Mouse (Mus musculus): Measurements from ENCODE around the gene Olfr119.

The Olfr119 gene

DNA sequence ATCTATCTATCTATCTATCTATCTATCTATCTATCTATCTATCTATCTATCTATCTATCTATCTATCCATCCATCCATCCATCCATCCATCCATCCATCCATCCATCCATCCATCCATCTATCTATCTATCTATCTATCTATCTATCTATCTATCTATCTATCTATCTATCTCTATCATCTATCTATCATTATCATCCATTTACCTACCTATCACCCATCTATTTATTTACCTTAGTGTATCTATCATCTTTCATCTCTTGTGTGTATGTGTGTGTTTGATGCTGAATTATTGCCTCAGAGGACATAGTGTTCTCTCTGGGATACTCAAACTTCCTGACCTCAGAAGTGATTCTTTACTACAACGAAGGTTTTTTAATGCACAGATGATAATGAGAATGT is at the start of gene Olfr119:
Olfr119 (plus strand) TSS at position 301 of the 400 bp plus-strand sequence.
- WGBS: 62% methylated on average over 1 of the region's 1 CpGs

DNA sequence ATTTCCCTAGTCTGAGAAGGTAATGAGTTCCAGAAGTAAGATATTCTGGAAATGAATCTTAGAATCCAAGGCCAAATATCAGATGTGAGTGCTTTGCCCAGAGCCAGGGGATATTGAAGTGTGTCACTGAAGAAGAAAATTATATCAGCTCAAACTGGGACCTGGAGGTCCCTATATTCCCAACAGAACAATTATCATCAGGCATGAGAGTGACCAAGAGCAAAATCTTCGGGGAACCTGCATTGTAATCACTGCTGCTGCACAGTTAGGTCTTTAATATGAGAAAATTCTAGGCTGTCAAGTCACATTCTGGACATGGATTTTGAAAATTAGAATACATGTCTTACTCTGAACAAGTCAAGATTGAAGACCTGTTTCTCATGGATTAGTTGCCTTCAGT is 32.7 kb upstream of the Olfr119 start, which contains the start of gene Olfr117:
Olfr117 (minus strand) TSS at position 101 of the 400 bp plus-strand sequence.
- 62% methylated on average over 1 of the region's 1 CpGs for WGBS

DNA sequence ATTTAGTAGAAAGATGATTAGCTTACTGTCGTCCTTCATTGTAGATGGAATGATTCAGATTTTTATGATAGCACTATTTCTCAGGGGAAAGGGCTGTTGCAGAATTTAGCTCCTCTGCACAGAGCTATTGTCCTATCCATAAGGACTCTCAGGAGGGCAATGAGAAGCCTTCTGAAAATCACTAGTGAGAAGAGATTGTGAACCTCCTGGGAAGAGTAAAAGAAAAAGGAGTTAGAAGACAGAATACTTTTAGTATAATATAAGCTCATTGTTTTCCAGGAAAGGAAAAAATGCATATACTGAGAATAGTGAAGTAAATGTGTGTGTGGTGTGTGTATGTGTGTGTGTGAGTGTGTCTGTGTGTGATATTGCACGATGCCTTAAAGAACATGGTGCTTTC is 29.7 kb upstream of the Olfr119 start, which contains the start of gene Olfr118:
Olfr118 (plus strand) TSS at position 301 of the 400 bp plus-strand sequence.
- WGBS: 67% methylated on average over 2 of the region's 2 CpGs

DNA sequence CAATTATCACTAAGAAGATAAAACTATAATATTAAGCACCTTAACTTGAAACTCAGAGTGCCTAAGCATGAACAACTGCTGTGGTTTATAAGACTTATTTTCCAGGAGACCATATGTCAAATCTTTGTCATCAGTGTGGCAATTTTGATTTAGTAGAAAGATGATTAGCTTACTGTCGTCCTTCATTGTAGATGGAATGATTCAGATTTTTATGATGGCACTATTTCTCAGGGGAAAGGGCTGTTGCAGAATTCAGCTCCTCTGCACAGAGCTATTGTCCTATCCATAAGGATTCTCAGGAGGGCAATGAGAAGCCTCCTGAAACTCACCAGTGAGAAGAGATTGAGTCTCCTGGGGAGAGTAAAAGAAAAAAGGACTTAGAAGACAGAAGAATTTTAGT is 25.1 kb downstream of the Olfr119 start, which contains the start of gene Olfr120:
Olfr120 (plus strand) TSS at position 301 of the 400 bp plus-strand sequence.
- WGBS: 67% methylated on average over 1 of the region's 1 CpGs

DNA sequence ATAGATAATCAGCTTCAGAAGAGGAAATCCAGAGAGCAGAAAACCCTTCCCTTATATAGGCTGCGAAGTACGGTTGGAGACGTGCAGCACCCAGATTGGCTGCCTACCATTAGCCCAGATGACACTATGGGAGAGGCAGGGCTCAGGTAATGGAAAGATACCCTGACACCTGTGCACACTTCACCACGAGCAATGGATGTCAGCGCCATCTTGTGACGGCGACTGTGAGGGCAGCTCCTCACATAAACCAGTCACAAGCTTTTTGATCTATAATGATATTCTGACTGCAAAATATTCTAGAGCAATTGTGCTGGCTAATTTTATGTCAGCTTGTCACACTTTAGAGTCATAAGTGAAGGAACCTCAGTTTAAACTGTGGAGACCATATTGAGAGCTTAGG is 41.7 kb downstream of the Olfr119 start:
- 51% methylated on average over 7 of the region's 7 CpGs for WGBS
